Mouse (Mus musculus) 416B (cell line): ENCODE data around the gene Patz1.

ENCODE experiments used
- DNase-seq: peaks from one replicate; pipeline ENCODE4 v3.0.0; 2011; ENCODE audit warnings: low read depth

The Patz1 gene

GRCm38 (mm10) chr11:3352990-3353585 is 64.4 kb downstream of the Patz1 start:
- peak; percentile 39 for DNase-seq
